11 mouse cellular contexts compared by ENCODE assay signal in the genomic region with DNA sequence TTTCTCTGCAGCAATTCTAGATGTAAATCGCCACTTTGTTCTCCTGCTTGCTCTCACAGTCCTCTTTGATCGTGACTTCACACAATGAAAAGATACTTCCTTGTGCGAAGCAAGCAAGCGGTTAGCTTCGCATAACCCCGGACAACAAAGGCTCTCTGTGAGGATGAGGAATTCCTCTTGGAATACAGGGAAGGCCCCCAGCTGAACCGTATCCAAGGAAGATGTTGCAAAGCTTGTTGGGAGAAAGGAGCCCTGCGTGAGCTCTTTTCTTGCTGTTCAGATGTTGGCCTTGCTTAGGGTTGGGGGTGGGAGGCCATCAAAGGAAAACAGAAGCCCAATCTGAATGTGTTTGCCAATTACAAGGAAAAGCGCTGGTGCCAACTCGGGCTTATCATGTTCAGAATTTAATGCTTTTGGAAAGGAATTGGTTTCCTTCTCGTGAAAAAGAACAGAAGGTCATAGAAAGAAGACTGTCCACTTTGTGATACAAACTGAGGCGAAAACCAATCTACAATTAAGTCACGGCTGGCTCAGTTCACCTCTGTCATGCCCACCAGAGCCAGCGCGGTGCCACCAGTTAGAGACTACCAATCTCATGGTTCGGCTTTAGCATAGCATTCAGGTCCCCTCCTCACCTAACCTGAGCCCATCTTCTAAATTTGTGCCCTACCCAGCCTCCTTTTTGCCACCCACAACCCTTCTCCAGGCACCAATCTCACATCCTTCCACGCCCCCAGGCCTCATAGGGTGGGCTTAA.
A peak's percentile ranks its signal among the peaks of the same experiment; 100 is the strongest.
DNase-seq lines count a peak whose midpoint lies in the region; ATAC-seq and TF ChIP-seq lines count a peak whose summit lies in the region.
"Had no signal": no experiment of that assay in that cellular context is flagged by ENCODE, and none has a peak within 500 bp of the region (broad histone marks: within the 10 kb centered on the region; RNA-seq: fewer than 3 reads in every experiment).

No protein-coding gene starts in this region.

- H3K9me3 ChIP-seq in forebrain, embryonic 16.5 days (ENCODE audit: control insufficient read depth, low read length), result no peaks in the 10 kb centered on the region
- H3K9me3 ChIP-seq in heart, embryonic 12.5 days (replicated peaks), result no peaks in the 10 kb centered on the region
- H3K9me3 ChIP-seq: G1E; megakaryocyte, embryonic 14.5 days had no signal

- H3K27me3 ChIP-seq in forebrain, embryonic 16.5 days (replicated peaks; ENCODE audit: control insufficient read depth, insufficient read depth, low read length), result no peaks in the 10 kb centered on the region
- H3K27me3 ChIP-seq in testis, adult 2 months (ENCODE audit: control insufficient read depth, insufficient read depth, low read length), result no peaks in the 10 kb centered on the region
- no peaks in the 10 kb centered on the region for H3K27me3 ChIP-seq in heart, embryonic 12.5 days (replicated peaks)
- H3K27me3 ChIP-seq: megakaryocyte, embryonic 14.5 days had no signal

- H3K36me3 ChIP-seq in forebrain, embryonic 16.5 days (ENCODE audit: control insufficient read depth, insufficient read depth), result no peaks in the 10 kb centered on the region
- no peaks in the 10 kb centered on the region for H3K36me3 ChIP-seq in testis, adult 2 months (ENCODE audit: control insufficient read depth, insufficient read depth, low read length)
- H3K36me3 ChIP-seq in heart, embryonic 12.5 days, result no peaks in the 10 kb centered on the region
- H3K36me3 ChIP-seq: G1E had no signal

- no peak for TF ChIP-seq CTCF in testis, adult 2 months (IDR thresholded peaks at IDR 0.05; ENCODE audit: control insufficient read depth, insufficient read depth, insufficient replicate concordance, low read depth, low read length)

- TF ChIP-seq POLR2A in testis, adult 2 months (IDR thresholded peaks at IDR 0.05; ENCODE audit: control insufficient read depth, low read depth, low read length), result no peak

- intact Hi-C loops in left cerebral cortex, postnatal 25 days (cut with DNase I), result no loop called here

- WGBS in forebrain, embryonic 16.5 days, result 27% methylated on average over 17 of the region's 17 CpGs
- 57% methylated on average over 17 of the region's 17 CpGs for WGBS in heart, embryonic 12.5 days

- peak; percentile 15 for DNase-seq in right cerebral cortex, adult 18-20 months
- no peak for DNase-seq in right cerebral cortex, postnatal 14 days
- peak; percentile 12 to 54 for DNase-seq in left cerebral cortex, postnatal 25 days (ENCODE audit: low spot score in 2 of 2)
- no peak for DNase-seq in lung, postnatal 25 days (ENCODE audit: low spot score)

- H3K4me3 ChIP-seq in forebrain, embryonic 16.5 days (replicated peaks; ENCODE audit: low read length), result no peak overlapping the region
- H3K4me3 ChIP-seq in testis, adult 2 months (ENCODE audit: control insufficient read depth, low read depth, low read length), result peak overlapping the region; percentile 6; the same call in 1 of the 2 replicates
- no peak overlapping the region for H3K4me3 ChIP-seq in heart, embryonic 12.5 days
- H3K4me3 ChIP-seq: megakaryocyte, embryonic 14.5 days had no signal

- H3K9ac ChIP-seq in forebrain, embryonic 16.5 days (replicated peaks; ENCODE audit: low read depth, low read length), result no peak overlapping the region
- no peak overlapping the region for H3K9ac ChIP-seq in heart, embryonic 12.5 days

- peak overlapping the region; percentile 44; the same call in 1 of the 2 replicates for H3K27ac ChIP-seq in forebrain, embryonic 16.5 days (ENCODE audit: low read length)
- H3K27ac ChIP-seq in testis, adult 2 months (ENCODE audit: control insufficient read depth, insufficient read depth, low read depth, low read length), result no peak overlapping the region
- H3K27ac ChIP-seq in heart, embryonic 12.5 days (ENCODE audit: poor library complexity, severe bottlenecking), result no peak overlapping the region
- H3K27ac ChIP-seq: kidney, postnatal 0 days had no signal

- no peak overlapping the region; the same call in 1 of the 2 replicates for H3K4me2 ChIP-seq in forebrain, embryonic 16.5 days (ENCODE audit: low read length)
- H3K4me2 ChIP-seq in heart, embryonic 12.5 days, result no peak overlapping the region

- peaks cover 7% of the 10 kb centered on the region for H3K4me1 ChIP-seq in forebrain, embryonic 16.5 days (replicated peaks; ENCODE audit: control insufficient read depth, insufficient read depth, low read length)
- peaks cover 3% of the 10 kb centered on the region for H3K4me1 ChIP-seq in testis, adult 2 months (ENCODE audit: control insufficient read depth, insufficient read depth, low read length)
- peaks cover 4% of the 10 kb centered on the region; the same call in 1 of the 2 replicates for H3K4me1 ChIP-seq in heart, embryonic 12.5 days (replicated peaks)
- H3K4me1 ChIP-seq: megakaryocyte, embryonic 14.5 days had no signal

- peak; percentile 71 for ATAC-seq in forebrain, embryonic 16.5 days
- no peak for ATAC-seq in heart, embryonic 12.5 days (ENCODE audit: insufficient number of reproducible peaks, low FRiP score)
- no peak for ATAC-seq in erythroblast, adult 5-6 weeks (replicated peaks; ENCODE audit: low FRiP score, poor library complexity, severe bottlenecking)

Comparison
In these comparisons a context has a peak if more than half of its experiments do, and no peak if none do; other contexts are left out.
1. DNase-seq: peak in right cerebral cortex, adult 18-20 months (single experiment) and left cerebral cortex, postnatal 25 days (2 of 2); none in right cerebral cortex, postnatal 14 days (single experiment) and lung, postnatal 25 days (single experiment).